Mouse (Mus musculus) G1E (cell line): ENCODE results near the gene Hdhd5. TPM values are rescaled to one million over a fixed set of nuclear protein-coding genes. Genes with fewer than 3 reads are reported as not detected.

Experiments used
- ATAC-seq: 2 replicates; pipeline ENCODE4 v1.8.0; 2016; ENCODE audit warnings: mild to moderate bottlenecking; ENCODE audit not compliant: insufficient number of reproducible peaks, poor library complexity, low FRiP score, severe bottlenecking; ENCODE audit errors: extremely low read depth
- DNase-seq: peaks from one replicate; pipeline ENCODE4 v3.0.0; 2012; ENCODE audit warnings: low spot score
- H3K27me3 ChIP-seq: 2 replicates; pipeline ENCODE4 v1.6.1; 2012; ENCODE audit warnings: mild to moderate bottlenecking, low read length, inconsistent platforms; ENCODE audit not compliant: insufficient read depth
- H3K36me3 ChIP-seq: replicated peaks from 2 replicates; pipeline ENCODE3; 2012; ENCODE audit warnings: mild to moderate bottlenecking, inconsistent platforms
- H3K4me1 ChIP-seq: 2 replicates; pipeline ENCODE4 v1.6.1; 2012; ENCODE audit warnings: low read depth, low read length, inconsistent platforms, mixed read lengths; ENCODE audit not compliant: insufficient read depth
- H3K4me3 ChIP-seq: 2 replicates; pipeline ENCODE4 v1.5.1; 2012; ENCODE audit warnings: low read depth, mild to moderate bottlenecking, inconsistent platforms, low read length, moderate library complexity, mixed read lengths
- H3K9me3 ChIP-seq: replicated peaks from 2 replicates; pipeline ENCODE4 v1.6.1; 2012; ENCODE audit warnings: inconsistent platforms
- CTCF ChIP-seq: IDR thresholded peaks from 2 replicates; pipeline ENCODE4 v1.5.1; 2012; ENCODE audit warnings: low read depth, low read length, inconsistent platforms, mixed read lengths
- GATA1 ChIP-seq: IDR thresholded peaks from 2 replicates; pipeline ENCODE4 v1.6.1; 2012; ENCODE audit warnings: borderline replicate concordance, low read length, inconsistent platforms, mixed read lengths
- GATA2 ChIP-seq: IDR thresholded peaks from 2 replicates; pipeline ENCODE4 v1.6.1; 2012; ENCODE audit warnings: low read depth, low read length, inconsistent platforms, borderline replicate concordance
- POLR2AphosphoS5 ChIP-seq: IDR thresholded peaks from 2 replicates; pipeline ENCODE4 v1.6.1; 2012; ENCODE audit warnings: low read depth, low read length, inconsistent platforms; ENCODE audit not compliant: insufficient replicate concordance
- TAL1 ChIP-seq: conservative IDR thresholded peaks from 2 replicates; pipeline ENCODE4 v1.6.1; 2012; ENCODE audit warnings: low read depth, low read length, inconsistent platforms, mixed read lengths
- polyA plus RNA-seq: library from polyadenylated mRNA; stranded (reverse); fragments of >175 nt; gene quantifications from 2 replicates; pipeline ENCODE4 v1.2.3, GENCODE M21; 2012
- total RNA-seq, 2 experiments: library from RNA; stranded (forward) in 1 of 2; stranded (reverse) in 1 of 2; fragments of 200-1000 nt in 1 of 2; fragments of >200 nt in 1 of 2; fragmentation: Nextera tagmentation in 1 of 2; gene quantifications; 2 replicates each; pipeline ENCODE4 v1.2.3; 2014 to 2017

Gene Hdhd5
- total and polyA plus RNA-seq, 3 experiments: 10.0 to 12.8 (median 10.5) TPM

GRCm38 (mm10) chr6:120572372-120572771, 41.3 kb upstream of the Hdhd5 start:
- Histone ChIP-seq H3K4me3 (no peak overlapping the region), H3K4me1 (no peaks in the 10 kb centered on the region), H3K9me3 (no peaks in the 10 kb centered on the region), H3K27me3 (no peaks in the 10 kb centered on the region; the same call in 1 of the 2 replicates), H3K36me3 (no peaks in the 10 kb centered on the region)
- no peak for TF ChIP-seq CTCF
- no peak for ATAC-seq
- no peak for DNase-seq

- DNase-seq: no peak
- Histone ChIP-seq H3K4me1 (no peaks in the 10 kb centered on the region), H3K4me3 (no peak overlapping the region), H3K36me3 (no peaks in the 10 kb centered on the region), H3K9me3 (no peaks in the 10 kb centered on the region), H3K27me3 (no peaks in the 10 kb centered on the region; the same call in 1 of the 2 replicates)
- ATAC-seq: no peak
- TF ChIP-seq TAL1 (no peak), GATA2 (no peak), CTCF (no peak)
Observed at GRCm38 (mm10) chr6:120568257-120568656, 37.1 kb upstream of the Hdhd5 start.

- Histone ChIP-seq H3K4me3 (no peak overlapping the region), H3K36me3 (no peaks in the 10 kb centered on the region), H3K27me3 (no peaks in the 10 kb centered on the region; the same call in 1 of the 2 replicates), H3K4me1 (no peaks in the 10 kb centered on the region), H3K9me3 (no peaks in the 10 kb centered on the region)
- no peak for TF ChIP-seq POLR2AphosphoS5
- TF ChIP-seq GATA2: no peak
- no peak for TF ChIP-seq GATA1
- TF ChIP-seq TAL1: no peak
- TF ChIP-seq CTCF: no peak
- no peak for ATAC-seq
- DNase-seq: no peak
Observed at GRCm38 (mm10) chr6:120566911-120567909, 36.1 kb upstream of the Hdhd5 start.

- no peak for TF ChIP-seq CTCF
- TF ChIP-seq TAL1: no peak
- no peak for TF ChIP-seq GATA1
- TF ChIP-seq POLR2AphosphoS5: no peak
- TF ChIP-seq GATA2: no peak
- H3K9me3 ChIP-seq: no peaks in the 10 kb centered on the region
- no peaks in the 10 kb centered on the region for H3K36me3 ChIP-seq
- ATAC-seq (no peak), DNase-seq (no peak)
- peaks cover 9% of the 10 kb centered on the region for H3K27me3 ChIP-seq
- H3K4me3 ChIP-seq: no peak overlapping the region
- peaks cover 21% of the 10 kb centered on the region for H3K4me1 ChIP-seq
Observed at GRCm38 (mm10) chr6:120556641-120557040, 25.5 kb upstream of the Hdhd5 start.

GRCm38 (mm10) chr6:120555983-120556567, 25.0 kb upstream of the Hdhd5 start:
- TF ChIP-seq GATA2: no peak
- TF ChIP-seq TAL1: no peak
- no peak for TF ChIP-seq POLR2AphosphoS5
- TF ChIP-seq GATA1: no peak
- TF ChIP-seq CTCF: no peak
- Histone ChIP-seq H3K4me1 (peaks cover 21% of the 10 kb centered on the region), H3K27me3 (peaks cover 9% of the 10 kb centered on the region), H3K4me3 (no peak overlapping the region), H3K36me3 (no peaks in the 10 kb centered on the region), H3K9me3 (no peaks in the 10 kb centered on the region)
- DNase-seq (no peak), ATAC-seq (peak; percentile 63)

- no peaks in the 10 kb centered on the region for H3K9me3 ChIP-seq
- H3K27me3 ChIP-seq: peaks cover 12% of the 10 kb centered on the region
- DNase-seq (no peak), ATAC-seq (no peak)
- TF ChIP-seq GATA2: no peak
- no peak for TF ChIP-seq POLR2AphosphoS5
- no peak for TF ChIP-seq CTCF
- TF ChIP-seq GATA1: no peak
- TF ChIP-seq TAL1: no peak
- no peaks in the 10 kb centered on the region for H3K36me3 ChIP-seq
- peaks cover 24% of the 10 kb centered on the region for H3K4me1 ChIP-seq
- no peak overlapping the region for H3K4me3 ChIP-seq
Observed at GRCm38 (mm10) chr6:120555152-120555551, 24.0 kb upstream of the Hdhd5 start.
